Mouse (Mus musculus) liver, embryonic 16.5 days (tissue): ENCODE data around the gene Ppat. TPM values are rescaled to one million over a fixed set of nuclear protein-coding genes. Genes with fewer than 3 reads are reported as not detected.
"Not testable (repeated sequence)": the region's sequence is repeated elsewhere in the genome, so short reads cannot be mapped to it uniquely, and the experiment has no call there.

ENCODE experiments used
- ATAC-seq: fragments of 200-750 bp; cut with Nextera tagmentation; 2 replicates; pipeline ENCODE4 v1.8.0; 2017; ENCODE audit warnings: low read depth, mild to moderate bottlenecking, moderate number of reproducible peaks, moderate library complexity
- H3K27ac ChIP-seq: fragments of 300-500 bp; sonication (generic); 2 replicates; pipeline ENCODE4 v1.5.1; 2014; ENCODE audit warnings: mild to moderate bottlenecking, low read length
- H3K27me3 ChIP-seq: fragments of 300-500 bp; sonication (generic); 2 replicates; pipeline ENCODE4 v1.6.1; 2014; ENCODE audit warnings: low read depth, low read length, mixed read lengths; ENCODE audit not compliant: control insufficient read depth, insufficient read depth
- H3K36me3 ChIP-seq: fragments of 300-500 bp; sonication (generic); 2 replicates; pipeline ENCODE4 v1.6.1; 2014; ENCODE audit warnings: mild to moderate bottlenecking; ENCODE audit not compliant: control insufficient read depth, insufficient read depth
- H3K4me1 ChIP-seq: fragments of 300-500 bp; sonication (generic); 2 replicates; pipeline ENCODE4 v1.6.1; 2014; ENCODE audit warnings: low read depth, low read length, mixed read lengths; ENCODE audit not compliant: control insufficient read depth
- H3K4me2 ChIP-seq: fragments of 300-500 bp; sonication (generic); 2 replicates; pipeline ENCODE4 v1.6.1; 2014; ENCODE audit warnings: low read depth, low read length, mixed read lengths
- H3K4me3 ChIP-seq: fragments of 300-500 bp; sonication (generic); 2 replicates; pipeline ENCODE4 v1.5.1; 2014; ENCODE audit warnings: low read depth, mild to moderate bottlenecking, low read length
- H3K9ac ChIP-seq: fragments of 300-500 bp; sonication (generic); 2 replicates; pipeline ENCODE4 v1.6.1; 2014; ENCODE audit warnings: low read depth, low read length
- H3K9me3 ChIP-seq: fragments of 300-500 bp; sonication (generic); replicated peaks from 2 replicates; pipeline ENCODE4 v1.6.1; 2016; ENCODE audit warnings: low read length; ENCODE audit not compliant: control insufficient read depth
- WGBS: fragments of 180-500 bp; shearing (Covaris S2); extraction: QIAGEN DNeasy Blood & Tissue Kit; methylation state at CpG from one replicate; pipeline ENCODE4 v1.1.7; 2014; ENCODE audit not compliant: insufficient replicate concordance; 5-methylcytosine and 5-hydroxymethylcytosine counted together
- polyA plus RNA-seq: library from polyadenylated mRNA; unstranded; fragments of >200 nt; fragmentation: Nextera tagmentation; extraction: Ambion mirVana; gene quantifications from 2 replicates; pipeline ENCODE4 v1.2.1, GENCODE M21; 2015

The Ppat gene
- polyA plus RNA-seq, 1 experiment from 2014 or later: 18.0 TPM

DNA sequence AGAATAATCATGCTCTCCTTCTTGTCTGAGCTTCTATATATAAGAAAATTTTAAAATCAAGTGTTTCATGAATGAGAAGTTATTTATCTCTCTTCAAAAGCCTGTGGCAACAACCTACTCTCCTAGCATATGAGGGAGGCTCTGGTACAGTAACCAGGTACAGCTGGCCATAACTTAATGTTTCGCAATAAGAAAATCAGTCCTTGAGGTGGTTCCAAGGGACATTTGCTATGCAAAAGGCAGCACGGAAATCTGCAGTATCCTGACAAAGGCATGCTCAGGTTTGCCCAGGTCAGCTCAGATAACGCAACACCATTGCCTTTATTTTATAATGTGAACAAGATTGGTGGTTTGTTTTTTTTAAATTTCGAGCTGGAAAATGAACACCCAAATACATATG, 9.4 kb downstream of the Ppat start:
- Histone ChIP-seq H3K27me3 (no peaks in the 10 kb centered on the region), H3K9ac (no peak overlapping the region), H3K9me3 (no peaks in the 10 kb centered on the region), H3K4me1 (peaks cover 4% of the 10 kb centered on the region), H3K4me2 (no peak overlapping the region), H3K36me3 (peaks cover 14% of the 10 kb centered on the region), H3K27ac (no peak overlapping the region), H3K4me3 (no peak overlapping the region)
- WGBS: 73% methylated on average over 4 of the region's 4 CpGs
- no peak for ATAC-seq

- Histone ChIP-seq H3K9ac (no peak overlapping the region), H3K36me3 (peaks cover 14% of the 10 kb centered on the region), H3K4me2 (no peak overlapping the region), H3K27me3 (no peaks in the 10 kb centered on the region), H3K9me3 (no peaks in the 10 kb centered on the region), H3K4me1 (peaks cover 4% of the 10 kb centered on the region), H3K27ac (no peak overlapping the region), H3K4me3 (no peak overlapping the region)
- no peak for ATAC-seq
- 74% methylated on average over 8 of the region's 8 CpGs for WGBS
Observed at GRCm38 (mm10) chr5:76939717-76940116, 11.7 kb downstream of the Ppat start.

DNA sequence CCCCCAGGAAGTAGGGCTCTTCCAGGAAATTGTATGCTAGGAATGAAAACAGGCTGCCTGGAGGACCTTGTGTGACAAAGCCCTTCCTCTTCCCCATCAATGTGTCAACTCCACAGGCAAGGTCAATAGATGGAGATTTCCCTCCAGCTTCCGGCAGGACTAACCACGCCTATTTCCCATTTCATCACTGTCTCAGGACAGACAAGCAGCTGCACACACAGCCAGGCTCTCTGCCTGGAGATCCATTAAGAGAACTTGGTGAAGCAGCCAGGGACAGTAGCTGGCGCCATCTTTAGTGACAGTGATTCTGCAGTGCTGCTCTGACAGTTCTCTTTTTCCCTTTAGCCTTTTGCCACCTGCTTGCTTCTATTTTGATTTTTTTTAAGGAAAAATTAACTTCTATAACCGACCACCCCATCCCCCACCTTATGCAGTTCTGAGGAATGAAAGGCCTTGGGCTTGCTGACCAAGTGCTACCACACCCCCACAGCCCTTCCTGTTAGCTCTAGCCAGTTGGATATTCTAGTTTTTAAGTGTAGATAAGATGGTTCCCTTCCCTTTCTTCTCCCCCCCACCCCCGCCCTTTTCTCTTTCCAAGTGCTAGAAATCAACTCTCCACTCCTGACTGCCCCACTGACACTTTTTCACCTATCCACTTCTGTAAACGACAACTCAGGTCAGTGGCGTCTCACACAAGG, 22.0 kb downstream of the Ppat start:
- Histone ChIP-seq H3K36me3 (peaks cover 25% of the 10 kb centered on the region), H3K9me3 (no peaks in the 10 kb centered on the region), H3K27ac (peak overlapping the region; percentile 4), H3K4me3 (no peak overlapping the region), H3K9ac (no peak overlapping the region), H3K27me3 (no peaks in the 10 kb centered on the region), H3K4me2 (no peak overlapping the region), H3K4me1 (peaks cover 7% of the 10 kb centered on the region)
- 45% methylated on average over 7 of the region's 7 CpGs for WGBS
- ATAC-seq: peak; percentile 74

DNA sequence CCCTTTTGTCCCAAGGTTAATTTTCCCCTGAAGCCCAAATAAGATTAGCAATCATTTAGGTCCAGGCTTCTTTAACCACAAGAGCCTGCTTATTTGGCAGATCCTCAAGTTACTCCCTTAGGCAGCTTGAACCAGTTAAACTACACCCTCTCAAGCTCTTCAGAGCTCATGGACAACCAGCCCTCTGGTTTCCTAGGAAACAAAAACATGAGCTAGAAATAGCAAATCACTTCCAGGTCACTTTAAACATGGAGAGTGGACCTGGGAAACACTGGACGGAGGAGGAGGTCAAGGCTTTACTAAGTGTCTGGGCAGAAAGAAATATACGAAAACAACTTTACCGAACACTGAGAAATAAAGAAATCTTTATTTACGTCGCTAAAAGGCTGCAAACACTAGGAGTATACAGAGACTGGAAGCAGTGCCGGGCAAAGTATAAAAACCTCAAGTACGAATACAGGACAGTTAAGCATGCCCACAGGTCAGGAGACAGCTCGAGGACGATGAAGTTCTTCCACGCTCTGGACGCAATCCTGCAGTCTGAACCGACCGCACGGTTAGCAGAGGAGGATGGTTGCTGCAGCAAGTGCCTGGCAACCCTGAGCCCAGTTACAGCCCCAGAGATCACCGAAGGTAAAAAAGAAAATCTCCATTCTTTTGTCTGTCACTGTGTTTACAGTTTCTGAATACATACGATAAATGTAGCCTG, 23.1 kb downstream of the Ppat start:
- Histone ChIP-seq H3K4me1 (peaks cover 7% of the 10 kb centered on the region), H3K27ac (no peak overlapping the region), H3K27me3 (no peaks in the 10 kb centered on the region), H3K9ac (no peak overlapping the region), H3K36me3 (peaks cover 25% of the 10 kb centered on the region), H3K9me3 (no peaks in the 10 kb centered on the region), H3K4me3 (no peak overlapping the region), H3K4me2 (no peak overlapping the region)
- no peak for ATAC-seq
- WGBS: 86% methylated on average over 16 of the region's 16 CpGs

GRCm38 (mm10) chr5:76924296-76924695, 27.1 kb downstream of the Ppat start:
- ATAC-seq: no peak
- H3K4me3 ChIP-seq: no peak overlapping the region
- peaks cover 33% of the 10 kb centered on the region for H3K36me3 ChIP-seq
- peaks cover under 1% of the 10 kb centered on the region; the same call in 1 of the 2 replicates for H3K4me1 ChIP-seq
- H3K4me2 ChIP-seq: no peak overlapping the region
- H3K27me3 ChIP-seq: no peaks in the 10 kb centered on the region
- H3K9ac ChIP-seq: no peak overlapping the region
- WGBS: 73% methylated on average over 1 of the region's 1 CpGs
- no peak overlapping the region for H3K27ac ChIP-seq
- no peaks in the 10 kb centered on the region for H3K9me3 ChIP-seq

DNA sequence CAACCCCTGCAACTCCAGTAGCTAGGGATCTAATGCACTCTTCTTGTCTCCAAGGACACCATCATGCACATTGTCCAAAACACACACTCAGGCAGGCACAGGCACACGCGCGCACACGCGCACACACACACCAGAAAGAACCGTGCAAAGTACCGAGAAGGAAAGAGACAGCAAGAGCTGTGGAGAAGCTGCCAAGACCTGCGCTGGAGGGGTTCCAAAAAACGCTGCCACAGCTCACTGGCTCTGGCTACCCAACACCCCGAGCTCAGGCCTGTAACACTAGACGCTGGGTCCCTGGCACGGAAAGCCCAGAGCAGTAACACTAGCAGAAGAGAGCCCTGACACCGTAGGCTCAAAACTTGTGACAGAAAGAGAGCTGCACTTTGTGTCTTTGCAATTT, 27.9 kb downstream of the Ppat start:
- no peak overlapping the region for H3K9ac ChIP-seq
- H3K36me3 ChIP-seq: peaks cover 33% of the 10 kb centered on the region
- no peak overlapping the region for H3K4me2 ChIP-seq
- no peak overlapping the region for H3K4me3 ChIP-seq
- H3K9me3 ChIP-seq: no peaks in the 10 kb centered on the region
- H3K27ac ChIP-seq: no peak overlapping the region
- H3K4me1 ChIP-seq: no peaks in the 10 kb centered on the region
- no peaks in the 10 kb centered on the region for H3K27me3 ChIP-seq
- WGBS: 92% methylated on average over 13 of the region's 13 CpGs
- no peak for ATAC-seq

DNA sequence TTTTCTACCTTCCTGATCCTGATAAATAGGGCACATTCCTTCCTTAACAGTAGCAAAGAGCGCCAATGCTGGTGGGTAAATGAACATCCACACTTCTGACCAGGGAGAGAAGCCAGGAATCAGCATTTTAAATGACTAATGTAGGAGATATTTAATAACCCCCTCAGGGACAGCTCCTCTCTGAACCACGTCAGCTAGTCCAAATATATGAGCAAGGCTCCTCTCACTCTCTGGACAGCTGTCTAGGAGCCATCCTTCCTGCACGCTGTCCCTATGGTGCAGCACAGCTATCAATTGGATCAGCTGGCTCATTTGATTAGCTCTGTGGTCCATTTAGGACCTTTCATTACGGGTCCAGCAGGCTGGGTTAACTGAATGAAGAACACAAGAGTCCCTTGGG, 28.5 kb downstream of the Ppat start:
- H3K4me2 ChIP-seq: no peak overlapping the region
- ATAC-seq: no peak
- H3K9ac ChIP-seq: no peak overlapping the region
- H3K9me3 ChIP-seq: no peaks in the 10 kb centered on the region
- no peaks in the 10 kb centered on the region for H3K4me1 ChIP-seq
- no peak overlapping the region for H3K4me3 ChIP-seq
- H3K36me3 ChIP-seq: peaks cover 35% of the 10 kb centered on the region
- H3K27me3 ChIP-seq: no peaks in the 10 kb centered on the region
- 74% methylated on average over 4 of the region's 4 CpGs for WGBS
- no peak overlapping the region for H3K27ac ChIP-seq

- not testable (repeated sequence) for H3K4me3 ChIP-seq, H3K4me1 ChIP-seq, H3K27me3 ChIP-seq, ATAC-seq, H3K4me2 ChIP-seq, H3K36me3 ChIP-seq, H3K9me3 ChIP-seq, H3K9ac ChIP-seq, H3K27ac ChIP-seq
- WGBS: 78% methylated on average over 5 of the region's 5 CpGs
Observed at GRCm38 (mm10) chr5:76912522-76912921, 38.9 kb downstream of the Ppat start.

DNA sequence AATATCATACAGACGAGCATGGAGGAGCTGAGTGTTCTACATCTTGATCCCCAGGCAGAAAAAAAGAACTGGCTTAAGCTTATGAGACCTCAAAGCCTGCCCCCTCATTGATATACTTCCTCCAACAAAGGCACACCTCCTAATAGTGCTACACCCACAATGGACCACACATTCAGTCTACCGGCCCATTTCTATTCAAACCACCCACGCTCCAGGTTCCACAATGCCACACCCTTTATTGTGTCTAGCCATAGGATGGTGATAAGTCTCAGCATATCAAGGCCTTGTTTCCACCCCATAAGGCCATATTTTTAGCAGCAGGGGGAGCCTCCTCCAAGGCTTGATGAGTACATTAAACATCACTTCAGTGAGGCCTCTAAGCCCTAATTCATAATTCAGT, 40.6 kb downstream of the Ppat start:
- no peaks in the 10 kb centered on the region for H3K9me3 ChIP-seq
- WGBS: 46% methylated on average over 3 of the region's 3 CpGs
- H3K9ac ChIP-seq: no peak overlapping the region
- no peak overlapping the region for H3K4me3 ChIP-seq
- H3K4me2 ChIP-seq: no peak overlapping the region
- no peaks in the 10 kb centered on the region for H3K27me3 ChIP-seq
- H3K4me1 ChIP-seq: peaks cover 8% of the 10 kb centered on the region
- no peak overlapping the region for H3K27ac ChIP-seq
- H3K36me3 ChIP-seq: peaks cover 9% of the 10 kb centered on the region
- no peak for ATAC-seq
